Mouse (Mus musculus) heart, embryonic 14.5 days (tissue): ENCODE data around the gene Paqr7. TPM values are rescaled to one million over a fixed set of nuclear protein-coding genes. Genes with fewer than 3 reads are reported as not detected.
A peak's percentile ranks its signal among the peaks of the same experiment; 100 is the strongest.

Experiments used
- ATAC-seq: fragments of 200-750 bp; cut with Nextera tagmentation; 2 replicates; pipeline ENCODE4 v1.8.0; 2017; ENCODE audit warnings: low read depth, moderate TSS enrichment; ENCODE audit not compliant: insufficient number of reproducible peaks, insufficient read depth, low FRiP score
- H3K27ac ChIP-seq, 2 experiments: fragments of 200-500 bp in 1 of 2; fragments of 300-500 bp in 1 of 2; sonication (generic) in 1 of 2; replicated peaks in 1 of 2; 2 replicates each; pipeline ENCODE4 v1.5.1; 2012 to 2014; ENCODE audit warnings: low read depth in 2 of 2, low read length in 2 of 2, control low read depth in 1 of 2, mild to moderate bottlenecking in 1 of 2, mixed read lengths in 1 of 2; ENCODE audit not compliant: control insufficient read depth in 1 of 2, insufficient read depth in 1 of 2
- H3K27me3 ChIP-seq: fragments of 300-500 bp; sonication (generic); 2 replicates; pipeline ENCODE4 v1.6.1; 2014; ENCODE audit warnings: mild to moderate bottlenecking, low read length, control low read depth; ENCODE audit not compliant: control insufficient read depth, insufficient read depth
- H3K36me3 ChIP-seq: fragments of 300-500 bp; sonication (generic); 2 replicates; pipeline ENCODE4 v1.6.1; 2014; ENCODE audit warnings: mild to moderate bottlenecking, control low read depth, low read length, mixed read lengths; ENCODE audit not compliant: control insufficient read depth, insufficient read depth
- H3K4me1 ChIP-seq, 2 experiments: fragments of 200-500 bp in 1 of 2; fragments of 300-500 bp in 1 of 2; sonication (generic) in 1 of 2; 2 replicates each; pipeline ENCODE4 v1.6.1; 2012 to 2014; ENCODE audit warnings: low read length in 2 of 2, control low read depth in 1 of 2, mixed read lengths in 1 of 2; ENCODE audit not compliant: control insufficient read depth in 2 of 2, insufficient read depth in 2 of 2
- H3K4me2 ChIP-seq: fragments of 300-500 bp; sonication (generic); 2 replicates; pipeline ENCODE4 v1.6.1; 2014; ENCODE audit warnings: mild to moderate bottlenecking, low read length
- H3K4me3 ChIP-seq, 2 experiments: fragments of 200-500 bp in 1 of 2; fragments of 300-500 bp in 1 of 2; sonication (generic) in 1 of 2; 2 replicates each; pipeline ENCODE4 v1.5.1; 2012 to 2014; ENCODE audit warnings: low read length in 2 of 2, mild to moderate bottlenecking in 2 of 2, control low read depth in 1 of 2, low read depth in 1 of 2, moderate library complexity in 1 of 2; ENCODE audit not compliant: control insufficient read depth in 1 of 2, insufficient read depth in 1 of 2
- H3K9ac ChIP-seq: fragments of 300-500 bp; sonication (generic); 2 replicates; pipeline ENCODE4 v1.6.1; 2014; ENCODE audit warnings: mild to moderate bottlenecking, low read length
- H3K9me3 ChIP-seq: fragments of 300-500 bp; sonication (generic); 2 replicates; pipeline ENCODE4 v1.6.1; 2016; ENCODE audit warnings: low read length, control low read depth; ENCODE audit not compliant: control insufficient read depth
- WGBS: fragments of 180-500 bp; shearing (Covaris S2); extraction: QIAGEN DNeasy Blood & Tissue Kit; methylation state at CpG from one replicate; pipeline ENCODE4 v1.1.7; 2014; 5-methylcytosine and 5-hydroxymethylcytosine counted together
- polyA plus RNA-seq: library from polyadenylated mRNA; unstranded; fragments of >200 nt; fragmentation: Nextera tagmentation; extraction: Ambion mirVana; gene quantifications from 2 replicates; pipeline ENCODE4 v1.2.1, GENCODE M21; 2014

Paqr7 gene
- polyA plus RNA-seq, 1 experiment from 2014 or later = 4.6 TPM

GRCm38 (mm10) chr4:134523447-134523846, 26.9 kb downstream of the Paqr7 start:
- H3K9ac ChIP-seq = no peak overlapping the region
- 83% methylated on average over 4 of the region's 4 CpGs for WGBS
- H3K4me1 ChIP-seq = no peaks in the 10 kb centered on the region; a peak in 1 of 4 replicates
- H3K36me3 ChIP-seq = peaks cover 77% of the 10 kb centered on the region
- no peak overlapping the region for H3K4me3 ChIP-seq
- H3K27ac ChIP-seq = no peak overlapping the region
- H3K9me3 ChIP-seq = no peaks in the 10 kb centered on the region
- H3K27me3 ChIP-seq = no peaks in the 10 kb centered on the region
- H3K4me2 ChIP-seq = no peak overlapping the region
- ATAC-seq = no peak

- Histone ChIP-seq H3K27ac (no peak overlapping the region), H3K9me3 (no peaks in the 10 kb centered on the region), H3K9ac (no peak overlapping the region), H3K4me1 (no peaks in the 10 kb centered on the region), H3K4me3 (no peak overlapping the region), H3K4me2 (no peak overlapping the region), H3K27me3 (no peaks in the 10 kb centered on the region), H3K36me3 (peaks cover 93% of the 10 kb centered on the region)
- 79% methylated on average over 5 of the region's 5 CpGs for WGBS
- no peak for ATAC-seq
These were observed 29.3 kb downstream of the Paqr7 start for GRCm38 (mm10) chr4:134525806-134526205.

- peaks cover 94% of the 10 kb centered on the region for H3K36me3 ChIP-seq
- no peaks in the 10 kb centered on the region for H3K27me3 ChIP-seq
- H3K4me1 ChIP-seq = peaks cover 0 to under 1% of the 10 kb centered on the region in 2 experiments; a peak in 1 of 4 replicates
- H3K4me2 ChIP-seq = no peak overlapping the region
- no peak overlapping the region for H3K9ac ChIP-seq
- H3K27ac ChIP-seq = no peak overlapping the region
- WGBS = 85% methylated on average over 5 of the region's 5 CpGs
- H3K9me3 ChIP-seq = no peaks in the 10 kb centered on the region
- ATAC-seq = no peak
- H3K4me3 ChIP-seq = no peak overlapping the region
These were observed 29.7 kb downstream of the Paqr7 start for GRCm38 (mm10) chr4:134526220-134526619.

- Histone ChIP-seq H3K4me2 (no peak overlapping the region), H3K9ac (no peak overlapping the region), H3K36me3 (peaks cover 45% of the 10 kb centered on the region), H3K4me3 (no peak overlapping the region), H3K4me1 (peaks cover 16 to 34% of the 10 kb centered on the region in 2 experiments), H3K9me3 (no peaks in the 10 kb centered on the region), H3K27me3 (no peaks in the 10 kb centered on the region), H3K27ac (no peak overlapping the region)
- ATAC-seq = no peak
- 54% methylated on average over 4 of the region's 4 CpGs for WGBS
These were observed 36.4 kb downstream of the Paqr7 start for GRCm38 (mm10) chr4:134532928-134533327.

- ATAC-seq = no peak
- H3K4me2 ChIP-seq = peak overlapping the region; percentile 98
- no peaks in the 10 kb centered on the region for H3K27me3 ChIP-seq
- H3K36me3 ChIP-seq = peaks cover 45% of the 10 kb centered on the region
- WGBS = 77% methylated on average over 4 of the region's 4 CpGs
- H3K27ac ChIP-seq = peak overlapping the region in 1 of 2 experiments; percentile 93; a peak in 1 of 4 replicates
- H3K9ac ChIP-seq = peak overlapping the region; percentile 85
- H3K4me3 ChIP-seq = peak overlapping the region; percentile 67 to 89; a peak in 1 of 4 replicates
- H3K4me1 ChIP-seq = peaks cover 16 to 34% of the 10 kb centered on the region in 2 experiments
- H3K9me3 ChIP-seq = no peaks in the 10 kb centered on the region
These were observed 36.9 kb downstream of the Paqr7 start for GRCm38 (mm10) chr4:134533421-134533820.

DNA sequence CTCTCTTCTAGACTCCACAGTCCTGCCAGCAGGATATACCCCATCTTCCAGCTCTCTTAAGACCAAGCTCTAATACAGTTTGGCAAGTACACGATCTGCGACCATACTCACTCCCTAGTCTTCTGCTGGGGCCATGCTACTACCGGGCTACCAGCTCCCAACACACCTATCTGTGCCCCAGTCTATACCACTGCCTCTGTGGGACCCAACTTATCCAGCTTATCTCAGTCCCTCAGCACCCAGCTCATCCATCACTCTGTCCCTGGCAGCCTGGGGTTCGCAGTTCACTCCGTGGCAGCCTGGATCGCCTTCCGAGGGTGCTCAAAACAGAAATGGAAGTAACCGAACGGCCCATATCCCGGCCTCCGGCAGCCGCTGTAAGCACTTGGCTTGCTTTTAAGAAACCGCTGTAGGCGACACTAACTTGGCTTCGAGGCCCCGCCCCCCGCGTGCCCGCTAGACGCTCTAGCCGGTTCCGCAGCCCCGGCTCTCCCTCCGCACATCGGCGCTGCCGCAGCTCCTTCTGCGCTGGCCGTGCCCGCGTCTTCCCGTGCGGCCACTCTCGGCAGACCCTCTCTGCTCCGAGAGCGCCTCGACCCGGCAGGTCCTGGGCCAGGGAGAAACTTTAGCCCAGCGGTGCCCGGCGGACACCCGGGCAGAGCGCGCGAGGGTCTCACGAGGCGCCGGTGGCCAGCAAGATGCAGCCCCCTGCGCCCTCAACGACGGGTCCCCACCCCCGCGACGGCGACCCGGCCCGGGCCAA, 37.8 kb downstream of the Paqr7 start:
- H3K4me1 ChIP-seq = peaks cover 16 to 34% of the 10 kb centered on the region in 2 experiments
- H3K9me3 ChIP-seq = no peaks in the 10 kb centered on the region
- peak overlapping the region; percentile 67 to 89 for H3K4me3 ChIP-seq
- peak; percentile 18; the same call in 1 of the 2 replicates for ATAC-seq
- H3K9ac ChIP-seq = peak overlapping the region; percentile 85
- H3K27me3 ChIP-seq = no peaks in the 10 kb centered on the region
- WGBS = under 1% methylated on average over 57 of the region's 57 CpGs
- H3K27ac ChIP-seq = peak overlapping the region; percentile 78 to 93
- H3K4me2 ChIP-seq = peak overlapping the region; percentile 98
- H3K36me3 ChIP-seq = peaks cover 45% of the 10 kb centered on the region

DNA sequence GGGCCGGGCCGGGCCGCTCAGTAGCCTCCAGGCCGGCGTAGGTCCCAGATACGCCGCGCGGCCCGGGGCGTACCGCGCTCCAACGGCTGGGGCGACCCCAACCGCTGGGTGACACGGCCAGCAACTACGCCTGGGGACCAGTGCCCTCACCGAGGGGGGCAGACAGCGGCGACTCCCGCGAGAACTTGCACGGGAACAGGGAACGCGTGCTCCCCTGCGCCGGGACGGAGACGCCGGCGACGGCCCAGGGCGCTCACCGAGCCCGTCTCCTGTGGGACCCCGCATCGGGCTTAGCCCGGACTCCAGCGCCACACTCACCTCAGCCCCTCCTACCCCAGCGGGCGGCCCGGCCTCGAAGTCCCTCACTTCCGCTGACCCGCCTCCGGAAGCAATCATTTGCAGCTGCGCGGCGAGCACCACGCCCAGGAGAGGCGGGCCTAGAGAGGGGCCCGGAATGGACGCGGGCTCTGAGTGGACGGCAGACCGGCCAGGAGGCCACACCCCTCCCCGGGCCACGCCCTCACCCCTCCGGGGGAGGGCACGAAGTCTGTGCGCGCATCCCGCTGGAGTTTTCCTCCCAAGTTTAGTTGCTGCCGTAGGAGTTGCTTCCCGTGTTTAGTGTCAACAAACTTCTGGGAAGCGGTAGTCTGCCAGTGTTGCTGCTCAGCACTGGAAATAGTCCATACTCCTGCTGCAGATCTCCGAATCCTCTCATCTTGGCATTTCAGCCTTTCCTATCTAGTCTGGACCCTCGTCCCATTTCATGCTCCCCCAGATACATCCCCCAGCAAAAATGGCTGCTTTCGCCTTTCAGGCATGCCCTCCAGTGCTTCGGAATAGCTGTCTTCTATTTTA, 38.7 kb downstream of the Paqr7 start, which contains the start of gene Mtfr1l:
Mtfr1l (minus strand) TSS at position 456 of the 855 bp plus-strand sequence.
- H3K4me1 ChIP-seq = peaks cover 16 to 34% of the 10 kb centered on the region in 2 experiments
- peak; percentile 98 for ATAC-seq
- H3K9ac ChIP-seq = peak within 1 kb of the TSS; percentile 85
- peaks cover 45% of the 10 kb centered on the region for H3K36me3 ChIP-seq
- no peaks in the 10 kb centered on the region for H3K9me3 ChIP-seq
- WGBS = under 1% methylated on average over 71 of the region's 71 CpGs
- H3K4me3 ChIP-seq = peak within 1 kb of the TSS; percentile 67 to 89
- peak within 1 kb of the TSS; percentile 98 for H3K4me2 ChIP-seq
- H3K27ac ChIP-seq = peak within 1 kb of the TSS; percentile 78 to 93
- no peaks in the 10 kb centered on the region for H3K27me3 ChIP-seq
